Mouse (Mus musculus) megakaryocyte, adult 5-6 weeks (primary cell): ENCODE data around the gene Ltc4s. TPM values are rescaled to one million over a fixed set of nuclear protein-coding genes. Genes with fewer than 3 reads are reported as not detected.

Experiments
- ATAC-seq: 2 replicates; pipeline ENCODE4 v1.8.0; 2016; ENCODE audit warnings: mild to moderate bottlenecking, inconsistent platforms; ENCODE audit not compliant: poor library complexity, severe bottlenecking
- total RNA-seq, 2 experiments: library from RNA; stranded (forward) in 1 of 2; stranded (reverse) in 1 of 2; fragments of 153-499, 151-499 nt in 1 of 2; fragments of 221-1000, 200-1000 nt in 1 of 2; gene quantifications; 2 replicates each; pipeline versions ENCODE4 v1.2.3 to v1.2.4; 2015 to 2017

Gene Ltc4s
- total RNA-seq, 2 experiments from 2014 or later = 0.66 TPM; not detected in 1

DNA sequence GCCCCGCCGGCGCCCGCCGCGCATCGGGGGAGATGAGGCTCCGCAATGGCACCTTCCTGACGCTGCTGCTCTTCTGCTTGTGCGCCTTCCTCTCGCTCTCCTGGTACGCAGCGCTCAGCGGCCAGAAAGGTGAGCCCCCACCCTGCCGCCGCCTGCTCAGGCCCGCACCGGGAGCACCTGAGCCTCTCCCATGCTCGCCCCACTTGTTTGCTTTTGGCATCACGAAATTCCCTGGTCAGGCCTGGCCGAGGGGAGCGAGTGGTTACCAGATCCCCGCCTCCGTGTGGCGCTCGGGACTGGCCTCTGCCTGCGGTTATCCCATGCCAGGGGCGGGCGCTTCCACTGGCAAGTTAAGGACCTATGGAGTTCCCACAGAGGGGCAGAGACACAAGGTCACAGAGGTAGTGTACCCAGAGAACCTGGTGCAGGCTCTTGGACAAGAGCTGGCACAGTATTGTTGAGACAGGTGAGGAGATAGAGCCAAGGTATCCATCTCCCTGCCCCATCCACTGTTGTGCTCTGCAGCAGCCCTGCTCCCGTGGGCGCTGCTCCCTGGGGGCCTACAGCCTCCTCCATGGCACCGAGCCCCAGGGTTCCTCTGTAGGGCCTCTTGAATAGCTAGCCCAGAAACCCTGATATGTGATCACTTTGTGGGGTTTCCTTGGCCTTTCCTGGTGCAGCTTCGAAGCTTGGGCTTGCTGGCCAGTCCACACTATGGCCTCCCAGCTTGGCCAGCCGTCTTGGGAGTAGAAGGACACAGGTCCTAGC, 12.6 kb downstream of the Ltc4s start:
- 0 out of 2 replicates have a peak, but pooled peaks have one; percentile 9 for ATAC-seq

DNA sequence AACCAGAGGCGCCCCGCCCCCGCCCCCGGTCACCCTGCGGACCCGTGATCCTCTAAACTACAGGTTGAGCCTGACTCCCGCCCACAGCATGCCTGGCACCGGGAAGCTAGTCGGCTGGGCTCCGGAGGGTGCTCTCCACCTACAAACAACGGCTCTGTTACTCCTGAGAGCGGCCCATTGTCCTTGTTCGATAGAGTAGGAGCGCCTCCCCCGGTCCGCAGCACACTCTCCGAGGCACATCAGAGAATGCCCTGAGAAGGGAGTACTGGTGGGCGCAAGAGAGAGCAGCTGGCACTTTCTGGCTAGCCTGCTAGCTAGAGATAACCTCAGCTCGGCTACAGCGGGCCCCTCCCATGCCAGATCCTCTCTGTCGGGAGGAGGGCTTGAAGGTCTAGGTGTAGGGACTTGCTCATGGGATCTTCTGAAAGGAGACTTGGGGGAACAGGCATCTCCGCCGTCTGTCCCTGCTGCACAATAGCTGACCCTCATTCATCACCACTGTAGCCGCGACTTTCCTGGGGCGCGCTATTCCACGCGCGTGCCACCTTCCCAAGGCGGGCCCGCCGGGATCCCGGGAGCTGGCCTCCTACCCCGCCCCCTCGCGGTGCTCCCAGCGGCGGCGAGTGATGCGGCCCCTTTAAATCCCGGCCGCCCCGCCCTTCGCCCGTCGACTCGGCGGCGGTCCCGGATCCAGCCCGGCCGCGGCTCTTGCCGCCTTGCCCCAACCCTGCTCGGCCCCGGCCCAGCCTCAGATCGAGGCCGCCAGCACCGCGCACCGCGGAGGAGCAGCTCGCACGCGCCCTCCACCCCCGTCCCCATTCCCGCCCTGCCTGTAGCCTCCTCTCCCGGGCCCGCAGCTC, 13.5 kb downstream of the Ltc4s start:
- peak; percentile 47 for ATAC-seq

DNA sequence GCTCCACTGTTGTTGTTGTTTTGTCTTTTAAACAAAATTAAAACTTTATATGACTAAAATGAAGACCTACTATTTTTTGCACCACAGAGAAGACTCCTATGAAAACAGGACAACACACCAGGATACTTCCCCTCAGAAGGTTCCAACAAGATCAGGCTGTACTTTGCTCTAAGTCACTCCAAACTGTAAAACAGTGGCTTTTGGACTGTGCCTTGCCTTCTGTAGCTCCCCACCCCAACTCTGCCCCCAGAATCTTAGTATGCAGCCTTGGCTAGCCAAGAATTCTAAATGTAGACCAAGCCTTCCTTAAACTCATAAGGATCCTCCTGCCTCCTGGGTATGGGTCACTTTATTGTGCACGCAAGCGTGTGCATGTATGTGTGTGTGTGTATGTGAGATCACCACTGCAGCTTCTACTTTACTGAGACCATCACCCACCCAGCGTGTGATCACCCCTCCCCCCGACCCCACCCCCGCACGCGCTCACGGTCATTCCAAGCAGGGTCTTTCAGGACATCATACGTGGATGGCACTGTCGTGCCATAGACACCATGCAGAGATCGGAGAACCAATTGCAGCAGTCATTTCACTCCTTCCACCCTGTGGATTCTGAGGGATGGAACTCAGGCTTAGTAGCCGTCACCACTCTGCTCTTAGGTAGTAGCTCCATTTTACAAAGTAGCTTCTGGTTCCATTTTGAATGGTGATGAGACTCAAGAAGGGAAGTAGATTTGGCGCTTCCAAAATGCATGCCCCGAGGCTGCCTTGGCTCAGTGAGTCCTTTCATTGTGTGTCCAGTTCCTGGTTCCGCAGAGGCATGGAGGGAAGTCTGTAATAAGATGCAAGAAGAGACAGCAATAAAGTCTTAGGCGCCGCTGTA, 14.4 kb downstream of the Ltc4s start:
- ATAC-seq = peak; percentile 48

GRCm38 (mm10) chr11:50222559-50223276, 15.7 kb downstream of the Ltc4s start:
- no peak for ATAC-seq

DNA sequence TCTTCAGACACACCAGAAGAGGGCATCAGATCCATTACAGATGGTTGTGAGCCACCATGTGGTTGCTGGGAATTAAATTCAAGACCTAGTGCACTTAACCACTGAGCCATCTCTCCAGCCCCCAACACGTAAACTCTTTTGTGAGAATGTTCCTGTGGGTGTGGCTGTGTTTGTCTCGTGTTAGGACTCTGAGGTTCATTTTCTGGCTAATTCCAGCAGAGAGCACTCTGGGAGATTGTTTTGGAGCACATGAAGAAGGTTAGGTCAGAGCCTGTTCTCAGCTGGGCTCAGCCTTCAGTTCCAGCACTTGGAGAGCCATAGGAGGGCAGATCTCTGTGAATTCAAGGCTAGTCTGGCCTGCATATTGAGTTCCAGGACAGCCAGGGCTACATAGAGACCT, 18.6 kb downstream of the Ltc4s start:
- no peak for ATAC-seq

- ATAC-seq = no peak
Observed at GRCm38 (mm10) chr11:50217811-50218210, 20.6 kb downstream of the Ltc4s start.

GRCm38 (mm10) chr11:50216724-50217366, 21.6 kb downstream of the Ltc4s start:
- ATAC-seq = no peak

DNA sequence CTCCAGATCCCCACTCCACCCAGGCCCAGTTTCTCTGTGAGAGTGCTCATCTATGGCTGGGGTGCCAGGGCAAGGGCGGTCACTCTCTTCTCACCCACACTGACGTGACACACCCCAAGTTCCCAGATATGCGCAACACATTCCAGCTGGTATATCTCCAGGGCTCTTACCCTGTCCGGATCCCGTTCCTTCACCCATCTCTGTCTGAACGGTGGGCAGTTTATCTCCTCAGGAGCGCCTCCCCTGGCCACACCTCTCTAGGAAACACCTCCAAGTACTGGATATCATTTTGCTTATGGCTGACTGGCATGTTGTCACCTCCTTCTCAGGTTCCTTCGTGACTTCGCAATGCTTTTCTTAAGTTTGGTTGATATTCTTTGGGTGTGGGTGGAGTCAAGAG, 22.8 kb downstream of the Ltc4s start:
- ATAC-seq = no peak

GRCm38 (mm10) chr11:50214631-50215030, 23.8 kb downstream of the Ltc4s start:
- no peak for ATAC-seq

DNA sequence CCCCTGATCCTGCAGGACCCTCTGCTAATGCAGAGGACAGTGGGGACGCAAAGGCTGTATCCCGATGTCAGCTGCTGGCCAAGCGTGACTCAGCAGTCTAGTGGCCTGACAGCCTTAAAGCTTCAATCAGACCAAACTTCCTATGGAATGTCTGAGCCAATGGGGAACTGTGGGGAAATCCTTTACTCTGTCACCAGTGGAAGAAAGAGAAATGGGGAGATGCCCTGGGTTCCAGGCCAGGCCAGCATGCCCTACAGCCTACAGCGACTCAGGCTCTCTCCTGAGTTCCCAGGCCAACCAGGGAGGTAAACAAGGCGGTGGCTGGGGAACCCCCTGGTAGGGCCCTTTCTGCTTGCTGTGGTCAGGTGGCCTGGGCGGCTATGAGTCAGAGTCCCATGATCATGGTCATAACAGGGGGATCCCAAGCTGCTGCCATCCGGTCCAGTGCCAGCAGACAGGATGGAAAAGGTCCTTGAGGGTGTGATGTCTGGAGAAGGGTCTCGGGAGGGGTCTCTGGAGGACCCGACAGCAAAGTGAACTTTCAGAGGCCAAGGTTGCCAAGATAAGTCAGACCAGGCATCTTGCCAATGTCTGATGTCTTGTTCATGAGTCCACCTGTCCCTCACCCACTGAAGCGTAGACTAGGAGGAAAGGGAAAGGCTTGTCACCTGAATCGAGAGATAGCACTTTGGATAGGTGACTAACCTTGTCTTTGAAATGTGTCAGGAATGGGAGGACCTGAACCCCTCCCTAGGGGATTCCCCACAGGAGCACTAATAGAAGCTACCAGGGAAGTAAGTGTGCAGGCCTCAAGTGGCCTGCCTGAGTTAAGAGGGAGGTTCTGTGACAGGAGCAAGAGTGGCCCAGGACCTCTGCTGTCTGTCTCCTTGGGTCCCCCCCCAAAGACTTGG, 25.3 kb downstream of the Ltc4s start:
- peak; percentile 2; the same call in 1 of the 2 replicates for ATAC-seq

GRCm38 (mm10) chr11:50212060-50212739, 26.2 kb downstream of the Ltc4s start:
- no peak for ATAC-seq

- no peak for ATAC-seq
Observed at GRCm38 (mm10) chr11:50211322-50212059, 26.9 kb downstream of the Ltc4s start.

- ATAC-seq = peak; percentile 68
Observed at GRCm38 (mm10) chr11:50210505-50211151, 27.8 kb downstream of the Ltc4s start, which contains the start of the genes Sqstm1 and Mgat4b. Gene Sqstm1 (minus strand): TSS chr11:50210827. Gene Mgat4b (plus strand): TSS chr11:50210890.

- peak; percentile 89 for ATAC-seq
Observed at GRCm38 (mm10) chr11:50210101-50210504, 28.3 kb downstream of the Ltc4s start.

GRCm38 (mm10) chr11:50208039-50208438, 30.4 kb downstream of the Ltc4s start:
- ATAC-seq = no peak

DNA sequence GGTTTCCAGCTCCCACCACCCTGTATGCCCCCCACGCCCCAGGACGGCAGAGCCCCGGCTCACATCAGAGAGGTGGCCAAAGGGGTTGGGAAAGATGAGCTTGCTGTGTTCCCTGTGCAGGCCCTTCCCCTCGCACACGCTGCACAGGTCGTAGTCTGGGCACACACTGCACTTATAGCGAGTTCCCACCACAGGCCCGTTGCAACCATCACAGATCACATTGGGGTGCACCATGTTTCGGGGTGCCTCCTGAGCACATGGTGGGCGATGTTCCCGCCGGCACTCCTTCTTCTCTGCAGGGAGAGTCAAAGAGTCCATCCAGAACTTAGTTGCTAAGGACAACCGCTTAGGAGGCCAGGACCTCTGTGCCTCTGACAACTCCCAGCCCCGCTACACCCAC, 31.1 kb downstream of the Ltc4s start:
- no peak for ATAC-seq

GRCm38 (mm10) chr11:50206037-50206436, 32.4 kb downstream of the Ltc4s start:
- no peak for ATAC-seq
